Mouse (Mus musculus) gastrocnemius, postnatal 25 days (tissue): Measurements from ENCODE around the gene Hoxd9. TPM values are rescaled to one million over a fixed set of nuclear protein-coding genes. Genes with fewer than 3 reads are reported as not detected.
A peak's percentile ranks its signal among the peaks of the same experiment; 100 is the strongest.

Experiments used
- DNase-seq: peaks from one replicate; pipeline ENCODE4 v3.0.0; 2022
- long read RNA-seq, 2 experiments: library from polyadenylated mRNA; stranded (forward); transcript quantifications; one replicate each; pipeline ENCODE4 v2.0.0; 2021
- total RNA-seq, 2 experiments: library from RNA; stranded (reverse); gene quantifications; 1 replicate in 1 of 2; 2 replicates in 1 of 2; pipeline ENCODE4 v1.2.3; 2021

The Hoxd9 gene
- total RNA-seq, result 10 to 100 TPM in 1 of 2 experiments, 1 to 10 TPM in 1; 5.7 to 14.7 TPM
- long read RNA-seq, experiment 1, transcript Hoxd9-201 (2 exons, 2,136 nt), result major isoform, 8 of 32 reads
- long read RNA-seq, experiment 1, partial matches to known transcripts, result 0 of 32 reads
- long read RNA-seq, experiment 1, other reads (novel, unspliced or antisense), result 24 of 32 reads
- long read RNA-seq, experiment 2, transcript Hoxd9-201 (2 exons, 2,136 nt), result major isoform, 10 of 24 reads
- long read RNA-seq, experiment 2, partial matches to known transcripts, result 0 of 24 reads
- long read RNA-seq, experiment 2, other reads (novel, unspliced or antisense), result 14 of 24 reads

- peak; percentile 77 for DNase-seq
These were observed at the start of gene Hoxd9 for GRCm38 (mm10) chr2:74697567-74698121. TSS of gene Hoxd9 (plus strand) at chr2:74697727.

DNA sequence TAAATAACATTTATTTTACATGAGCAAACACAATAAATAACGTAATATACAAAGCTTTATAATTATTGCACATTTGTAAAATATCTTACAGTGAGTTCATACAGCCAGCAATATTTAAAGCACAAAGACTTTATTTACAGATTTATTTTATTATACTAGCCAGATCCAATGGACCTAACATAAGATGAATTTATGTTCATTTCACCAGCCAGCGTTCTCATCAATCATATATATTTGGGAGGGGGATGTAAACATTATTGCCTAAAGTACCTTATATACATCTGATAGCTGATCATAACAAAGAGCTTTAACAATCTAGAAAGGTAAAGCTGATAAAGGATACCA, 44.6 kb upstream of the Hoxd9 start:
- DNase-seq, result no peak

DNA sequence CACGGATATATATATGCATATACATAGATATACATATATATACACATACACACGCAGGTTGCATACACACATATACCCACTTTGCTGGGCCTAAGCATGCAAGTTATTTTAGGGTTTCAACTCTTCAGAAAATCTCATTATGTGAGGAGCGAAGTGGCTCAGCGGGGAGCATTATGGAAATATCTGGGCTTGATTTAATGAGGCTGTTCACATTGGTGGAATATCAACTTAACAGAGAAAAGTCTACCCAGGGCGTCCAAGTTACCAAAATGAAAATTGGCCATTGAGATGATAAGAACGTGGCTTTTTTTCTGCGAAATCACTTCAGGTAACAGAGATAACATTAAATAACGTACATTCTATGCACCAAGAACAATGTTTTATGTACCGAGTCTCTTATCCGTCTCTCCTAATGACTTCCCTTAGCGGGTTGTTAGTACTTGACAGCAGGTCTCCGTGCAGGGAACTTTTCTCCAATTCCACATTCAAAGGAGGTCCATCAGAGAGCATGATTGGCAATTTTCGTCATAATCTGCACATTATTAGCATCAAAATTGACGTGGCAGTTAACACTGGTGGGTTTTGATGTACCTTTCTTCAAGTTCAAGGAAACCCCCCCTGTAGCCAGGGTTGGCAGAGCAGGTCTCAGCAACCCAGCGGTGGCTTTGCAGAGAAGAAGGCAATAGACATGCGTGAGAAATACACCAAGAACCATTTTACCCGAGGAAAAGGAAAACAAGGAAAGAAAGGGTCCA, 43.6 kb upstream of the Hoxd9 start:
- DNase-seq, result no peak

GRCm38 (mm10) chr2:74654743-74655419, 42.6 kb upstream of the Hoxd9 start:
- DNase-seq, result no peak

- no peak for DNase-seq
These were observed 42.1 kb upstream of the Hoxd9 start for GRCm38 (mm10) chr2:74655420-74655781.

- no peak for DNase-seq
These were observed 41.5 kb upstream of the Hoxd9 start for GRCm38 (mm10) chr2:74655821-74656631.

- DNase-seq, result no peak
These were observed 40.9 kb upstream of the Hoxd9 start for GRCm38 (mm10) chr2:74656632-74657021.

DNA sequence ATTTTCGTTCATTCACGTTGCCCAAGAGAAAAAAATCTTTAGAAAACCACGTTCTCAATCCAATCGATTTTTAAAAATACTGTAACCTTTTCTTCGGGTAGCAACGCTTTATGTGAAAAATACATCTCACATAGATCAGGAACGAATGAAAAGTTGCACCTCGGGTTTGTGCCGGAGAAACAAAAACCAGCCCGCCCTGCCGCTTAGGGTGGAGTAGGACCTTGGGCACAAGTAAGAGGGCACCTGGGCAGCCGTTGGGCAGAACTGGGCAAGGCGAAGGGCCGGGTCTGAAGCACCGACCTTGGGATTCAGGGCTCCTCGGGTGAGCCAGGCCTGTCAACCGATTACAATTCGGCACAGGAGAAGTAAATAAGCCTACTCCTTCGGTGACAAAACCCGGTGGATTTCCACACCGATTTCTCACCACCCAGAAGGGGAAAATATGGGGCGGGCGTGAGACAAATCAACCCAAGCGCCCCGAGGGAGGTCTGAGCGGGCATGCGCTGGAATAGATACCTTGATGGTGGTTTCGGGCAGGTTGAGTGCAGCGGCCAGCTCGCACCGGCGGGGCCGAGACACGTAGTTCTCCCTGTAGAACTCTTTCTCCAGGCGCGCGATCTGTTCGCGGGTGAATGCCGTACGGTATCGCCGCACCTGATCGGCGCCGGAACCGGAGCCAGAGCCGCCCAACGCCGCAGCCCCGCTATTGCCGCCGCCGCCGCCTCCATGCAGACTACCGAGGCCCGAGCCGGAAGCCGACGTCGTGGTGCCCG, 40.1 kb upstream of the Hoxd9 start:
- DNase-seq, result no peak

- DNase-seq, result no peak
These were observed 39.4 kb upstream of the Hoxd9 start for GRCm38 (mm10) chr2:74658024-74658666.

GRCm38 (mm10) chr2:74658667-74659371, 38.7 kb upstream of the Hoxd9 start:
- DNase-seq, result no peak

DNA sequence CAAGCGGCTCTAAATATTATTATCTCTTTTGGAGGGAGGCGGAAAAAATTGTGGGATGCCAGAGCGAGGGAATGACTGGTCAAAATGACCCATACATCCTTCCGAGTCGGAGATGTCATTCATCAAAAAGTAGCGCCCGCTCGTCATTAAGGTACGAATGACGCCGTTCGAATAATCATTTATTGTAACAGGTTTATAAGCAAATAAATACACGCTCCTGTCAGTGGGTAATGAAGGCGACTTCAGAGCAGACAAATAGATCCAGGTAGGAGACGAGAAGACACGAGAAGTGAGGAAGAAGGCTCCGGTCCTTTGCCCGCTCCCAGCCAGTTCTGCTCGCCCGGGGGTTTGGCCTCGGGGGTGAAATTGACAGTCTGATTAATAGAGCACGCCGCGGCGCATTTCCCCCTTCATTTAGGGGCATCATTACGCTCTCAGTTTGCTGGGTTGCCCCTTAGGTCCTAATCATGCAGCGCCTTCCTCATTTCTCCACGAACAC, 38.0 kb upstream of the Hoxd9 start, which contains the start of gene Evx2:
Gene Evx2, minus strand, starts transcription at position 51 of the 499 bp plus-strand sequence.
- DNase-seq, result no peak

DNA sequence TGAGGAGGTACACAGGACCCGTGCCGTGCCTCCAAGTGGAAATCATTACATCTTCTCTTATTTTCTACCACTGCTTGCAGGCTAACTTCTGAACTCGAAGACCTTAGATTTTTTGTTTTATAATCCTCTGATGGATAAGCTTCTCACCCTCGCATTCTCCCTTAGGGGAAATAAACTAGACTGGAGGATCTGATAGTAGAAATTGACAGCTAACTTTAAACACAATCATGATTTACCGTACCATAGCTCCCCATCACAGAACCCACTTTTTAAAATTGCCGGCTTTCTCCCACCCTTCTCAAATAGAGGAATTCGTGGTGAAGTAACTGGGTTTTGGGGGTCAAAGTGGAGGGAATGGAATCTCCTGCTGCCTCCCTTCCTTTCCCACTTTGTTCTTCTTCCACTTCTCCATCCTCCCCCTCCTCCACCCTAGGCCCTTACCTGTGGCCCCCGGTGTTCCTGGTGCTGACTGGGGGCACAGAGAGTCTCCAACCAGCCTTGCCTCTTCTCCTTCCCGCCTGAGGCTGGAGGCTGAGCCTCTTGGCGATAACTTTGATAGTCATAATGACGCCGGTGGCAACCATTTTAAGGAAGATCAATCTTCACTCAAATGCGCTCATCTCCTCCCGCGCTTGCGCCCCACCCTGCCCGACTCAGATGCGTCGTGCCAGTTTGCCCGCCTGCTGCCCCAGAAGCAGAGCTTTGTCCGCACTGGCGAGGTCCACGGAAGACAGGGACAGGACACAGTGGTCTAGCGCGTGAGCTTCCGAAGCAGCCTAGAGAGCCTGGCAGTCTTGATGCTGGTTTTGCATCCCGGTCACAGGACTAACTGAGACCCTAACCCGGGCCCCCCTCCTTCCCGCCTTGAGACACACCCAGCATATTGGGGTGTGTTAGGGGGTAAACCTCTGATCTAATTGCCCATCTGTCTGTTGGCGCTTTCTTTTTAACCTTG, 36.8 kb upstream of the Hoxd9 start:
- DNase-seq, result no peak

GRCm38 (mm10) chr2:74661685-74662084, 35.8 kb upstream of the Hoxd9 start:
- no peak for DNase-seq

- no peak for DNase-seq
These were observed 34.1 kb upstream of the Hoxd9 start for GRCm38 (mm10) chr2:74663291-74663925.

- no peak for DNase-seq
These were observed 31.1 kb upstream of the Hoxd9 start for GRCm38 (mm10) chr2:74666411-74666810.

DNA sequence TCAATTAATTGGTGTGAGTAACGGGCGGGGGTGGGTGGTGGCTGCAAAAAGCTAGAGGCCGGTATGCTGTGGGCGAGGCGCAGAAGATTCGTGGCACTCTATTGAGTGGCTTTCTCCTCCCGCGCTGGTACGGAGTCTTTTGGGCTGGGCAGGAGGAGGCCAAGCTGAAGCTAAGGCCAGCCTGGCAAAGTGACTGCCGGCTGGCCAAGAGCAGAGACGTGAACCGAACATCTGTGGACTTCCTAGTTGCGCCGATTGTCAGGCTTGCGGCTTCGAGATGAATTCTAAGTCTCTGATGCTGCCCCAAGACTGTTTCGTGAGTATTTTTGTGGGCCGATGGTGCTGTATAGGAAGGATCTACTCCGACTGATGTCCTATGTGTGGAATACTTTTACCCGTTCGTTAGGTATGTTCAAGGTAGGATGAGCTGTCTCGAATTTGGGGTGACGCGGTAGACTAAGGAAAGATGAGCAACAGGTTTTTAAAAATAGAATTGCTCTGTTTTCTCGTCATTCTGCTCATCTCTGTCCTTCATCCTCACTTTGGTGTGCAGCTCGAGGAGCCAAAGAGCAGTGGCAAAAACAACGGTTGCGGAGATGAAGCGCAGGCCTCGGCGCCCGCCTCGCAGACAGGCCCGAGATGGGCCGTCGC, 30.2 kb upstream of the Hoxd9 start:
- no peak for DNase-seq

- no peak for DNase-seq
These were observed 29.6 kb upstream of the Hoxd9 start, which contains the start of gene Hoxd13 for GRCm38 (mm10) chr2:74667842-74668357. TSS of gene Hoxd13 (plus strand) at chr2:74668310.
